Mouse (Mus musculus) midbrain, postnatal 0 days (tissue): Measurements from ENCODE around the gene Apba1. TPM values are rescaled to one million over a fixed set of nuclear protein-coding genes. Genes with fewer than 3 reads are reported as not detected.
A peak's percentile ranks its signal among the peaks of the same experiment; 100 is the strongest.

Source experiments
- ATAC-seq: fragments of 200-750 bp; cut with Nextera tagmentation; 2 replicates; pipeline ENCODE4 v1.8.0; 2017; ENCODE audit warnings: moderate number of reproducible peaks, mild to moderate bottlenecking, moderate TSS enrichment, moderate library complexity; ENCODE audit not compliant: low FRiP score
- DNase-seq: peaks from one replicate; pipeline ENCODE4 v3.0.0-alpha.2; 2015; ENCODE audit warnings: low spot score
- H3K27ac ChIP-seq: fragments of 300-500 bp; sonication (generic); 2 replicates; pipeline ENCODE4 v1.5.1; 2014; ENCODE audit warnings: low read depth, mild to moderate bottlenecking, low read length, mixed read lengths
- H3K27me3 ChIP-seq: fragments of 300-500 bp; sonication (generic); 2 replicates; pipeline ENCODE4 v1.6.1; 2014; ENCODE audit warnings: low read length, control low read depth, mixed read lengths; ENCODE audit not compliant: insufficient read depth
- H3K36me3 ChIP-seq: fragments of 300-500 bp; sonication (generic); 2 replicates; pipeline ENCODE4 v1.6.1; 2014; ENCODE audit warnings: low read length, control low read depth, mixed read lengths; ENCODE audit not compliant: insufficient read depth
- H3K4me1 ChIP-seq: fragments of 300-500 bp; sonication (generic); 2 replicates; pipeline ENCODE4 v1.6.1; 2014; ENCODE audit warnings: mild to moderate bottlenecking, control low read depth, antibody characterized with exemption, low read length, mixed read lengths; ENCODE audit not compliant: insufficient read depth
- H3K4me2 ChIP-seq: fragments of 300-500 bp; sonication (generic); 2 replicates; pipeline ENCODE4 v1.6.1; 2014; ENCODE audit warnings: low read depth, mild to moderate bottlenecking, low read length, mixed read lengths; ENCODE audit not compliant: poor library complexity, severe bottlenecking
- H3K4me3 ChIP-seq: fragments of 300-500 bp; sonication (generic); 2 replicates; pipeline ENCODE4 v1.5.1; 2014; ENCODE audit warnings: low read depth, mild to moderate bottlenecking, low read length, moderate library complexity
- H3K9ac ChIP-seq: fragments of 300-500 bp; sonication (generic); replicated peaks from 2 replicates; pipeline ENCODE4 v1.6.1; 2014; ENCODE audit warnings: mild to moderate bottlenecking, low read length, moderate library complexity, mixed read lengths; ENCODE audit not compliant: poor library complexity, severe bottlenecking
- H3K9me3 ChIP-seq: fragments of 300-500 bp; sonication (generic); 2 replicates; pipeline ENCODE4 v1.6.1; 2016; ENCODE audit warnings: low read length, control low read depth
- CTCF ChIP-seq: IDR thresholded peaks from 2 replicates; pipeline ENCODE4 v1.5.1; 2016; ENCODE audit warnings: antibody characterized with exemption, mild to moderate bottlenecking
- WGBS: fragments of 180-500 bp; shearing (Covaris S2); extraction: QIAGEN DNeasy Blood & Tissue Kit; methylation state at CpG from one replicate; pipeline ENCODE4 v1.1.7; 2014; 5-methylcytosine and 5-hydroxymethylcytosine counted together
- polyA plus RNA-seq: library from polyadenylated mRNA; unstranded; fragments of >200 nt; fragmentation: Nextera tagmentation; extraction: Ambion mirVana; gene quantifications from 2 replicates; pipeline ENCODE4 v1.2.1, GENCODE M21; 2015
- total RNA-seq: library from RNA; depleted of rRNA; stranded (reverse); fragments of >200 nt; gene quantifications from 2 replicates; pipeline ENCODE4 v1.2.3, GENCODE M21; 2014

Apba1 gene
- total and polyA plus RNA-seq, 2 experiments from 2014 or later: 15.4 to 193 TPM

GRCm38 (mm10) chr19:23823533-23823932 is 64.8 kb downstream of the Apba1 start:
- no peak overlapping the region for H3K4me3 ChIP-seq
- H3K4me2 ChIP-seq: no peak overlapping the region
- TF ChIP-seq CTCF: no peak
- H3K9ac ChIP-seq: no peak overlapping the region
- no peaks in the 10 kb centered on the region for H3K4me1 ChIP-seq
- H3K27me3 ChIP-seq: no peaks in the 10 kb centered on the region
- no peak for ATAC-seq
- no peak for DNase-seq
- no peaks in the 10 kb centered on the region for H3K36me3 ChIP-seq
- 90% methylated on average over 4 of the region's 4 CpGs for WGBS
- no peak overlapping the region for H3K27ac ChIP-seq
- H3K9me3 ChIP-seq: no peaks in the 10 kb centered on the region

- no peak overlapping the region for H3K4me3 ChIP-seq
- H3K9ac ChIP-seq: no peak overlapping the region
- WGBS: 90% methylated on average over 8 of the region's 8 CpGs
- no peak overlapping the region for H3K4me2 ChIP-seq
- no peaks in the 10 kb centered on the region for H3K4me1 ChIP-seq
- no peaks in the 10 kb centered on the region for H3K27me3 ChIP-seq
- no peak for TF ChIP-seq CTCF
- no peaks in the 10 kb centered on the region for H3K9me3 ChIP-seq
- ATAC-seq (no peak), DNase-seq (no peak)
- no peaks in the 10 kb centered on the region for H3K36me3 ChIP-seq
- H3K27ac ChIP-seq: no peak overlapping the region
Observed at GRCm38 (mm10) chr19:23826251-23826650, 67.6 kb downstream of the Apba1 start.

GRCm38 (mm10) chr19:23830761-23831160 is 72.1 kb downstream of the Apba1 start:
- no peak overlapping the region for H3K27ac ChIP-seq
- no peak overlapping the region for H3K4me2 ChIP-seq
- no peaks in the 10 kb centered on the region for H3K36me3 ChIP-seq
- H3K9ac ChIP-seq: no peak overlapping the region
- DNase-seq: peak; percentile 42
- H3K27me3 ChIP-seq: no peaks in the 10 kb centered on the region
- H3K4me3 ChIP-seq: no peak overlapping the region
- TF ChIP-seq CTCF: no peak
- WGBS: 56% methylated on average over 7 of the region's 7 CpGs
- no peak for ATAC-seq
- no peaks in the 10 kb centered on the region for H3K9me3 ChIP-seq
- no peaks in the 10 kb centered on the region for H3K4me1 ChIP-seq

GRCm38 (mm10) chr19:23833685-23834682 is 75.3 kb downstream of the Apba1 start:
- Histone ChIP-seq H3K36me3 (no peaks in the 10 kb centered on the region), H3K27ac (peak overlapping the region; percentile 62), H3K4me3 (no peak overlapping the region), H3K4me1 (no peaks in the 10 kb centered on the region), H3K4me2 (no peak overlapping the region), H3K9me3 (no peaks in the 10 kb centered on the region), H3K27me3 (no peaks in the 10 kb centered on the region), H3K9ac (no peak overlapping the region)
- peak; percentile 64 for DNase-seq
- WGBS: 19% methylated on average over 14 of the region's 14 CpGs
- no peak for TF ChIP-seq CTCF
- peak; percentile 31; the same call in 1 of the 2 replicates for ATAC-seq

GRCm38 (mm10) chr19:23834721-23835120 is 76.0 kb downstream of the Apba1 start:
- 59% methylated on average over 3 of the region's 3 CpGs for WGBS
- no peaks in the 10 kb centered on the region for H3K4me1 ChIP-seq
- DNase-seq: peak; percentile 29
- no peak for TF ChIP-seq CTCF
- no peaks in the 10 kb centered on the region for H3K27me3 ChIP-seq
- no peak overlapping the region for H3K9ac ChIP-seq
- H3K9me3 ChIP-seq: no peaks in the 10 kb centered on the region
- no peak overlapping the region for H3K4me2 ChIP-seq
- no peak overlapping the region for H3K4me3 ChIP-seq
- ATAC-seq: no peak; the same call in 1 of the 2 replicates
- H3K27ac ChIP-seq: no peak overlapping the region; the same call in 1 of the 2 replicates
- H3K36me3 ChIP-seq: no peaks in the 10 kb centered on the region

GRCm38 (mm10) chr19:23855832-23856231 is 97.1 kb downstream of the Apba1 start:
- TF ChIP-seq CTCF: no peak
- Histone ChIP-seq H3K9me3 (no peaks in the 10 kb centered on the region), H3K4me1 (no peaks in the 10 kb centered on the region), H3K4me3 (no peak overlapping the region), H3K27me3 (no peaks in the 10 kb centered on the region), H3K27ac (no peak overlapping the region), H3K36me3 (no peaks in the 10 kb centered on the region), H3K4me2 (no peak overlapping the region), H3K9ac (no peak overlapping the region)
- WGBS: 88% methylated on average over 7 of the region's 7 CpGs
- DNase-seq (no peak), ATAC-seq (no peak)
